Mouse (Mus musculus) duodenum, adult 2 months (tissue): ENCODE data around the gene Tprgl. TPM values are rescaled to one million over a fixed set of nuclear protein-coding genes. Genes with fewer than 3 reads are reported as not detected.

Experiments used
- polyA plus RNA-seq: library from polyadenylated mRNA; depleted of rRNA; stranded (reverse); fragments of >200 nt; gene quantifications from 2 replicates; pipeline ENCODE4 v1.2.3, GENCODE M21; 2012; ENCODE audit warnings: low replicate concordance; rRNA removed

Tprgl gene
- polyA plus RNA-seq, result 69.9 and 86.2 TPM in 2 replicates

GRCm38 (mm10) chr4:154160538-154161390 is at the start of gene Tprgl:
Gene Tprgl, minus strand, starts transcription at chr4:154160666.

GRCm38 (mm10) chr4:154170506-154171150 is 10.2 kb upstream of the Tprgl start, which contains the start of gene Megf6:
Gene Megf6, plus strand, starts transcription at chr4:154170730.

GRCm38 (mm10) chr4:154142211-154143040 is 18.0 kb downstream of the Tprgl start, which contains the start of gene Wrap73:
Gene Wrap73, plus strand, starts transcription at chr4:154142372.

GRCm38 (mm10) chr4:154140182-154140212 is 20.5 kb downstream of the Tprgl start, which contains the start of gene Trp73:
Gene Trp73, minus strand, starts transcription at chr4:154140208.

Other genes with a start within 250 kb of the Tprgl start
- 49.4 and 61.6 TPM in 2 replicates for gene A430005L14Rik, start 203.4 kb downstream of the Tprgl start, polyA plus RNA-seq
- 19.6 and 26.7 TPM in 2 replicates for gene Dffb, start 185.5 kb downstream of the Tprgl start, polyA plus RNA-seq
- gene Cep104, start 185.5 kb downstream of the Tprgl start, polyA plus RNA-seq, result 8.0 and 8.1 TPM in 2 replicates
- gene Lrrc47, start 148.9 kb downstream of the Tprgl start, polyA plus RNA-seq, result 41.7 and 57.5 TPM in 2 replicates
- 11.7 and 13.4 TPM in 2 replicates for gene Smim1, start 134.4 kb downstream of the Tprgl start, polyA plus RNA-seq
- not detected in 2 replicates for gene Ccdc27, start 118.0 kb downstream of the Tprgl start, polyA plus RNA-seq
- 0.23 and 0.28 TPM in 2 replicates for gene Trp73, start 20.5 kb downstream of the Tprgl start, polyA plus RNA-seq
- 17.2 and 21.9 TPM in 2 replicates for gene Wrap73, start 18.3 kb downstream of the Tprgl start, polyA plus RNA-seq
- gene Megf6, start 10.1 kb upstream of the Tprgl start, polyA plus RNA-seq, result 2.5 and 6.2 TPM in 2 replicates
- gene Arhgef16, start 141.0 kb upstream of the Tprgl start, polyA plus RNA-seq, result 83.6 and 138 TPM in 2 replicates
- gene B230104I21Rik, start 175.5 kb upstream of the Tprgl start, polyA plus RNA-seq, result not detected in 2 replicates